Mouse (Mus musculus): ENCODE measurements around the gene Cdc5l.

DNA sequence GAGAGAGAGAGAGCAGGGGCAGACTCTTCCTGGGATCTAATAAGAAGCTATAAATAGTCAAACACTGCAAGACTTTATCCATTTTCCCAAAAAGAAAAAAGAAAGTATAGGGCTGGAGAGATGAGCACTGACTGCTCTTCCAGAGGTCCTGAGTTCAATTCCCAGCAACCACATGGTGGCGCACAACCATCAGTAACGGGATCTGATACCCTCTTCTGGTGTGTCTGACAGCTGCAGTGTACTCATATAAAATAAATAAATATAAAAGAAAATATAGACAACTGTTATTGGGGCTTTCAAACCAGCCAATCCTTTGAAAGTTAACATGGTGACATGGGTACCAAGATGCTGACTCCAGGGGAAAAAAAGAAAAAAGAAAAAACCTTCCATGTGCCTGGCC lies 46.9 kb upstream of the Cdc5l start:
- TF ChIP-seq CTCF (IDR thresholded peaks at IDR 0.05; ENCODE audit: low read depth) (peak; percentile 8; the same call in 1 of the 2 replicates), EP300 (IDR thresholded peaks at IDR 0.05; ENCODE audit: low read depth) (no peak)
